In genomic region chr11:54435797-54436196, GRCm38 (mm10) we compare ENCODE assay signal across 26 mouse cellular contexts.
"Had no signal": no experiment of that assay in that cellular context is flagged by ENCODE, and none has a peak within 500 bp of the region (broad histone marks: within the 10 kb centered on the region; RNA-seq: fewer than 3 reads in every experiment).

No protein-coding gene starts in this region.

- H3K27me3 ChIP-seq: embryonic facial prominence, embryonic 12.5 days; embryonic facial prominence, embryonic 13.5 days; embryonic facial prominence, embryonic 15.5 days; forebrain, embryonic 12.5 days; forebrain, embryonic 13.5 days; forebrain, embryonic 15.5 days had no signal

- H3K9me3 ChIP-seq: embryonic facial prominence, embryonic 10.5 days; embryonic facial prominence, embryonic 12.5 days; embryonic facial prominence, embryonic 13.5 days; embryonic facial prominence, embryonic 15.5 days; forebrain, embryonic 10.5 days; forebrain, embryonic 12.5 days; forebrain, embryonic 13.5 days; forebrain, embryonic 15.5 days; heart, embryonic 10.5 days had no signal

- H3K27ac ChIP-seq: embryonic facial prominence, embryonic 10.5 days; embryonic facial prominence, embryonic 12.5 days; embryonic facial prominence, embryonic 13.5 days; embryonic facial prominence, embryonic 15.5 days; forebrain, embryonic 10.5 days; forebrain, embryonic 12.5 days; forebrain, embryonic 13.5 days; forebrain, embryonic 15.5 days; heart, adult 2 months; heart, embryonic 10.5 days had no signal

- H3K4me3 ChIP-seq: embryonic facial prominence, embryonic 10.5 days; embryonic facial prominence, embryonic 12.5 days; embryonic facial prominence, embryonic 13.5 days; embryonic facial prominence, embryonic 15.5 days; erythroblast, embryonic 14.5 days; forebrain, embryonic 10.5 days; forebrain, embryonic 12.5 days; forebrain, embryonic 13.5 days; forebrain, embryonic 15.5 days; heart, adult 2 months; heart, embryonic 10.5 days had no signal

- H3K9ac ChIP-seq: embryonic facial prominence, embryonic 12.5 days; embryonic facial prominence, embryonic 13.5 days; embryonic facial prominence, embryonic 15.5 days; forebrain, embryonic 12.5 days; forebrain, embryonic 13.5 days; forebrain, embryonic 15.5 days; forebrain, postnatal 0 days had no signal

- ATAC-seq: forebrain, embryonic 13.5 days; forebrain, embryonic 14.5 days; forebrain, embryonic 15.5 days; forebrain, embryonic 16.5 days; forebrain, postnatal 0 days had no signal

- DNase-seq: cerebellum, adult 8-10 months; cerebellum, adult 9-11 months; cerebellum, postnatal 10 days; cerebellum, postnatal 14 days; cerebellum, postnatal 25 days; cerebellum, postnatal 36 days; embryo, embryonic 11 days; forebrain, postnatal 0 days; gastrocnemius, postnatal 10 days; gastrocnemius, postnatal 25 days; gastrocnemius, postnatal 36 days; heart, adult 11 months; heart, adult 18-20 months; heart, adult 2 months had no signal

- H3K36me3 ChIP-seq: embryonic facial prominence, embryonic 10.5 days; embryonic facial prominence, embryonic 12.5 days; embryonic facial prominence, embryonic 13.5 days; embryonic facial prominence, embryonic 15.5 days; forebrain, embryonic 10.5 days; forebrain, embryonic 12.5 days; forebrain, embryonic 15.5 days; heart, embryonic 10.5 days had no signal
